Mouse (Mus musculus): Measurements from ENCODE around the gene Hsd3b4. TPM values are rescaled to one million over a fixed set of nuclear protein-coding genes. Genes with fewer than 3 reads are reported as not detected.
"Not testable (repeated sequence)": the region's sequence is repeated elsewhere in the genome, so short reads cannot be mapped to it uniquely, and the experiment has no call there.

Gene Hsd3b4
- polyA plus RNA-seq, 1 experiment from 2014 or later: not detected

DNA sequence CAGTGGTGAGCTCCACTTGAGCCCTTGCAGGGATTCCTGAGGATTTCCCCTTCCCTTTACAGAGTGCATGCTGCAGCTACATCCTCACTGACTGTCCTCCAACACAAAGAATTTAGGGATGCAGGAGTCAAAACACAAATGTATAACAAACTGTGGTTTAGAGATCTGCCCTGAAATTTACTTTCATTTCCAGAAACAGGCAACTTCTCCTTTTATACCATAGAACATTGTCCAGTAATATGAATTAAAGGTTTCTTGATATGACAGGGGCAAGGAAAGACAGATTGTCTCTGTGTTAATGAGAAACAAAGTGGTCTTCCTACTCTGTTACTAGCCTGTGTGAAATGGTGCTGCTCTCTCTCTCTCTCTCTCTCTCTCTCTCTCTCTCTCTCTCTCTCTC is 12.9 kb downstream of the Hsd3b4 start:
- H3K4me3 ChIP-seq (ENCODE audit: low read depth, low read length); H3K27ac ChIP-seq (ENCODE audit: low read depth, low read length); ATAC-seq (replicated peaks; ENCODE audit: low FRiP score); H3K36me3 ChIP-seq (ENCODE audit: control insufficient read depth, insufficient read depth, low read length); DNase-seq (ENCODE audit: low spot score); H3K27me3 ChIP-seq (ENCODE audit: control insufficient read depth, insufficient read depth, low read length); H3K4me2 ChIP-seq (ENCODE audit: low read depth, low read length, severe bottlenecking); H3K4me1 ChIP-seq (replicated peaks; ENCODE audit: control insufficient read depth, insufficient read depth, low read length); H3K9me3 ChIP-seq (ENCODE audit: control insufficient read depth, low read length); H3K9ac ChIP-seq (ENCODE audit: low read length): not testable (repeated sequence)

DNA sequence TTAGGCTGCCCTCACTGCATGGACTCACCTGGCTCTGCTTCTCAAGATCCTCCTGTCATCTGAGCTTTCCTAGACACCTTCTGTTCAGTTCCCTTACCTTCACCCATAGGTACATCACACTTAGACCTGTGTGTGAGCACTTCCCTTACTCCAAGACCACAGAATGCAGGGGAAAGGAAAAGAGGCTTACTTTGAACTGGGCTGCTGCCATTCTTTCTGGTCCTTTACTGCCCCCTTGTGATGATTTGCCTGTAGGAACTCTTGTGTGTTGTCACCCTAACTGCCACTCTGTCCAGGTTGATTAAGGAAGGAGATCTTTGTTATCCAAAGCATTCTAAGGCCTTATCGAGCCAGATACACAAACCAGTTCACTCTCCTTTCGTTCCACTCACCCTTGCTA is 13.6 kb downstream of the Hsd3b4 start:
- H3K4me1 ChIP-seq (replicated peaks; ENCODE audit: control insufficient read depth, insufficient read depth, low read length); H3K9me3 ChIP-seq (ENCODE audit: control insufficient read depth, low read length); H3K9ac ChIP-seq (ENCODE audit: low read length); H3K36me3 ChIP-seq (ENCODE audit: control insufficient read depth, insufficient read depth, low read length); H3K4me2 ChIP-seq (ENCODE audit: low read depth, low read length, severe bottlenecking); H3K27ac ChIP-seq (ENCODE audit: low read depth, low read length); H3K4me3 ChIP-seq (ENCODE audit: low read depth, low read length); DNase-seq (ENCODE audit: low spot score); H3K27me3 ChIP-seq (ENCODE audit: control insufficient read depth, insufficient read depth, low read length): not testable (repeated sequence)
- 0 out of 2 replicates have a peak, but pooled peaks have one; percentile 30 for ATAC-seq (replicated peaks; ENCODE audit: low FRiP score)
- WGBS: no CpG with 5 or more reads among the region's 2 CpGs

DNA sequence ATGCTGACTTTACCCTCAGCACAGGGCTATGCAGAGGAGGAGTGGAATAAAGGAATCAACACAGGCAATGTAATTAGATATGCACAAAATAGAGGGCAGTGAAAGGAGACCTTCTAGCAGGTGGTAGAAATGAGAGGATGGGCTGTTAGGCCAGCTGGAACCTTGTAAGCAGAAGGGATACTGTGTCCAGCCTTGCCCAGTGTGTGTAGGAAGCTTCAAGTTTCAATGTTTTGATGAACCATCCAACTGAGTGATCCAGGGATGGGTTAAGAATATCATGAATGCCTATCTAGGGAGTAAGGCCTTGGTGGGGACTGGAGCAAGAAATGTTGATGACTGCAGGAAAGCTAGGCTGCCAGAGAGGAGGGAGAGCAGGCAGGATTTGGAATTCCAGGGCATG is 15.3 kb downstream of the Hsd3b4 start:
- H3K36me3 ChIP-seq (ENCODE audit: control insufficient read depth, insufficient read depth, low read length); H3K27me3 ChIP-seq (ENCODE audit: control insufficient read depth, insufficient read depth, low read length); H3K4me1 ChIP-seq (replicated peaks; ENCODE audit: control insufficient read depth, insufficient read depth, low read length); ATAC-seq (replicated peaks; ENCODE audit: low FRiP score); H3K9me3 ChIP-seq (ENCODE audit: control insufficient read depth, low read length); H3K9ac ChIP-seq (ENCODE audit: low read length); H3K4me3 ChIP-seq (ENCODE audit: low read depth, low read length); DNase-seq (ENCODE audit: low spot score); H3K4me2 ChIP-seq (ENCODE audit: low read depth, low read length, severe bottlenecking); H3K27ac ChIP-seq (ENCODE audit: low read depth, low read length): not testable (repeated sequence)

DNA sequence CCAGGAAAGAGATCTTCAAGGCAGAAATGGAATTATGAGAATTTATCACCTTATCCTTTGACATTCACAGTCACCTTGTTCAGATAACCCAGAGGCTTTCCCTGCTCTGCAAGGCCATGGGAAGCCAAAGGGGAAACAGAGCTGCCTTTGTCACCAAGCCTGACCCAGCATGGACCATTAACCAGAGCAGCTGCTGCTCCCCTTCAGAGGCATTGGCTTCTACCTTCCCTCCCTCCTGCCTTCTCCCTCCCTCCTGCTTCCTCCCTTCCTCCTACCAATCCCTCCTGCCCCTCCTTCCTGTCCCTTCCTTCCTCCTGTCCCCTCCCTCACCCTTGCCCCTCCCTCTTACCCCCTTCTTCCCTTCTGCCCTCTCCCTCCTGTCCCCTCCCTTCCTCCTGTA is 16.1 kb downstream of the Hsd3b4 start:
- not testable (repeated sequence) for H3K9ac ChIP-seq (ENCODE audit: low read length)

DNA sequence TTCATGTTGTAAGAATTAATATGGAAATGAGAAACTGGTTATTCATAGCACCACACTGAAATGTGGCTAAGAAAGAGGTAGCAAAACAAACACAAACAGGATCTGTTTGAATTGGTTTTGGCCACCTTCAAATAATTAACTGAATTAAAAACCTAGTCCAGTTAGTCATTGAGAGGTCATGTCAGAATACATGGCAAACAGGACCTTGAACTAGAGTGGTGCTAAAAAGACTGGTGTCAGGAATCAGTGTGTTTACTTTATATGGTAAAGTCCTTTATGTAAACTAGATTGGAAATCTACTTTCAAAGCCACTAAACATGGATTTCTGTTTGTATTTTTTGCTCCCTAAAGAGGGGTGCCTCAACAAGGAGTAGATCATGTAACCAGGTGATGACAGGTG is 38.8 kb downstream of the Hsd3b4 start:
- H3K4me1 ChIP-seq (replicated peaks; ENCODE audit: control insufficient read depth, insufficient read depth, low read length); H3K4me2 ChIP-seq (ENCODE audit: low read depth, low read length, severe bottlenecking); H3K36me3 ChIP-seq (ENCODE audit: control insufficient read depth, insufficient read depth, low read length); DNase-seq (ENCODE audit: low spot score); H3K9ac ChIP-seq (ENCODE audit: low read length); H3K4me3 ChIP-seq (ENCODE audit: low read depth, low read length); H3K9me3 ChIP-seq (ENCODE audit: control insufficient read depth, low read length); H3K27me3 ChIP-seq (ENCODE audit: control insufficient read depth, insufficient read depth, low read length); ATAC-seq (replicated peaks; ENCODE audit: low FRiP score); H3K27ac ChIP-seq (ENCODE audit: low read depth, low read length): not testable (repeated sequence)

More for the DNA sequence above, 16.1 kb downstream of the Hsd3b4 start:
- not testable (repeated sequence) for H3K9me3 ChIP-seq (ENCODE audit: control insufficient read depth, low read length); H3K4me2 ChIP-seq (ENCODE audit: low read depth, low read length, severe bottlenecking); H3K27me3 ChIP-seq (ENCODE audit: control insufficient read depth, insufficient read depth, low read length); H3K4me3 ChIP-seq (ENCODE audit: low read depth, low read length); ATAC-seq (replicated peaks; ENCODE audit: low FRiP score); H3K4me1 ChIP-seq (replicated peaks; ENCODE audit: control insufficient read depth, insufficient read depth, low read length); H3K27ac ChIP-seq (ENCODE audit: low read depth, low read length); DNase-seq (ENCODE audit: low spot score); H3K36me3 ChIP-seq (ENCODE audit: control insufficient read depth, insufficient read depth, low read length)

DNA sequence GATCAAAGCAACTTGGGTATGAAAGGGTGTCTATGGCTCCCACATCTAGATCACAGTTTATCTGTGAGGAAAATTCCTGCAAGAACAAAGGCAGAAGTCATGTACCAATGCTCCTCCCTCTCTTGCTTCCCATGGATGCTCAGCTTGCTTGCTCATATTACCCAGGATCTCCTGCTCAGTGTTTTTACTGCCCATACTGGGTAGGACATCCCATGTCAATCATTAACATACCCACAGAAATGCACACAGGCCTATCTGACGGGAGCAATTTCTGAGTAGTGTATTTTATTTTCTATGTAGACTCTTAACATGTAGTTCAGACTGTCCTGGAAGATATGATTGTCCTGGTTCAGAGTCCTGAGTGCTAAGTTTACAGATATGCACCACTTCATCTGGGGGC is 39.3 kb downstream of the Hsd3b4 start:
- H3K4me2 ChIP-seq (ENCODE audit: low read depth, low read length, severe bottlenecking); DNase-seq (ENCODE audit: low spot score); H3K36me3 ChIP-seq (ENCODE audit: control insufficient read depth, insufficient read depth, low read length); H3K4me1 ChIP-seq (replicated peaks; ENCODE audit: control insufficient read depth, insufficient read depth, low read length); H3K4me3 ChIP-seq (ENCODE audit: low read depth, low read length); ATAC-seq (replicated peaks; ENCODE audit: low FRiP score); H3K27ac ChIP-seq (ENCODE audit: low read depth, low read length); H3K9ac ChIP-seq (ENCODE audit: low read length); H3K27me3 ChIP-seq (ENCODE audit: control insufficient read depth, insufficient read depth, low read length); H3K9me3 ChIP-seq (ENCODE audit: control insufficient read depth, low read length): not testable (repeated sequence)
- WGBS: no CpG with 5 or more reads among the region's 1 CpGs

DNA sequence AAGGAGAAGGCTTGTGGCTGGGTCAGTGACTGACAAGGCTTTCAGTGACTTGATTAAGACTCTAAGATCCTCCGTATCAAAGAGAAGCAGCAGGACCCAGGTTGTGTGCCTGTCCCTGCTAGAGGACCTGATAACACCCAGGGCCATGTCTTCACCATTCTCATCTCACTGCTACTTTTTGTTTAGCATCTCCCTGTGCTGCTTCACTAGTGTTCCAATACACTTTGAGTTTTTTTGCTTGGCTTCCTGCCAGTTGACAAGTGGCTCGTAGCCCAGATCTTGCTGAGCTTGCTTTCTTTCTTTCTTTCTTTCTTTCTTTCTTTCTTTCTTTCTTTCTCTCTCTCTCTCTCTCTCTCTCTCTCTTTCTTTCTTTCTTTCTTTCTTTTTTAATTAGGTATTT is 41.0 kb downstream of the Hsd3b4 start:
- H3K9ac ChIP-seq (ENCODE audit: low read length); H3K27ac ChIP-seq (ENCODE audit: low read depth, low read length); ATAC-seq (replicated peaks; ENCODE audit: low FRiP score); H3K9me3 ChIP-seq (ENCODE audit: control insufficient read depth, low read length); DNase-seq (ENCODE audit: low spot score); H3K36me3 ChIP-seq (ENCODE audit: control insufficient read depth, insufficient read depth, low read length); H3K4me3 ChIP-seq (ENCODE audit: low read depth, low read length); H3K27me3 ChIP-seq (ENCODE audit: control insufficient read depth, insufficient read depth, low read length); H3K4me1 ChIP-seq (replicated peaks; ENCODE audit: control insufficient read depth, insufficient read depth, low read length); H3K4me2 ChIP-seq (ENCODE audit: low read depth, low read length, severe bottlenecking): not testable (repeated sequence)
- WGBS: no CpG with 5 or more reads among the region's 2 CpGs

DNA sequence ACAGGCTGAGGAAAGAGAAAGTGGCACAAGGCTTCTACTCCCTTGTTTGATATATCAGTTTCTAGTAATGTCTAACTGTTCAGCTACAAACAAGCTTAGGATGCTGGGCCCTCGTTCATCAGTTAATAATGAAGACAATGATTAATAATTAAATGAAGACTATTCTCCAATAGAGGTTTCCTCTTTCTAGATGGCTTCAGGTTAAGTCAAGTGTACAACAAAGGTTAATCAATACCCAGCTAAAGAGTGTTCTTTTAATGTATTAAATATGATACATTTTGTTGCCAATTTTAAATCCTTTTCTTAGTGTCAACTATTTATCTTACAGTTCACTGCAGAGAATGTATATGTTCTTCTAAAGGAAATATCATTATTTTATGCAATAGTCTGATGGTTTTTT is 53.3 kb downstream of the Hsd3b4 start, which contains the start of gene Gm4450:
TSS of gene Gm4450 (minus strand) at position 101 of the 400 bp plus-strand sequence.
- H3K27ac ChIP-seq (ENCODE audit: low read depth, low read length); H3K36me3 ChIP-seq (ENCODE audit: control insufficient read depth, insufficient read depth, low read length); H3K4me3 ChIP-seq (ENCODE audit: low read depth, low read length); H3K9ac ChIP-seq (ENCODE audit: low read length); H3K4me2 ChIP-seq (ENCODE audit: low read depth, low read length, severe bottlenecking); H3K9me3 ChIP-seq (ENCODE audit: control insufficient read depth, low read length); DNase-seq (ENCODE audit: low spot score); H3K4me1 ChIP-seq (replicated peaks; ENCODE audit: control insufficient read depth, insufficient read depth, low read length); ATAC-seq (replicated peaks; ENCODE audit: low FRiP score); H3K27me3 ChIP-seq (ENCODE audit: control insufficient read depth, insufficient read depth, low read length): not testable (repeated sequence)
- no CpG with 5 or more reads among the region's 1 CpGs for WGBS

DNA sequence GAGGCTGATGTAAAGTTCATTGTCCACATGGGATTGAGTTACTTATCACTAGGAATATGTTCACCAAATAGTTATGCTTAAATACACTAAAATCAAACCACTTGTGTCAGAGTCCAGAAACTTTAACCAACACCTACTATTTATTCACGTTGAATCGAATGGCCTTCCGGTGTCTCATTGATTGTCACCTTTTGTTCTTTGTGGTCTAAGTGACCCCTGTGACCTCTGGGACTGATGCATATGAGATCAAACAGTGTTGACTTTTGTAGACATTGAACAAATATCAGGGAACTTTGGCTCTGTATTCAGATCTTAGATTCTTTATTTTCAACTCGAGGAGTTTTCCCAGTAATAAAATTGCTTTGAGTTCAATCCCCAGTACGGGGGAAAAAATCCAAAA is 56.5 kb downstream of the Hsd3b4 start:
- H3K4me2 ChIP-seq (ENCODE audit: low read depth, low read length, severe bottlenecking); ATAC-seq (replicated peaks; ENCODE audit: low FRiP score); H3K4me1 ChIP-seq (replicated peaks; ENCODE audit: control insufficient read depth, insufficient read depth, low read length); DNase-seq (ENCODE audit: low spot score); H3K27ac ChIP-seq (ENCODE audit: low read depth, low read length); H3K36me3 ChIP-seq (ENCODE audit: control insufficient read depth, insufficient read depth, low read length); H3K27me3 ChIP-seq (ENCODE audit: control insufficient read depth, insufficient read depth, low read length); H3K4me3 ChIP-seq (ENCODE audit: low read depth, low read length); H3K9me3 ChIP-seq (ENCODE audit: control insufficient read depth, low read length); H3K9ac ChIP-seq (ENCODE audit: low read length): not testable (repeated sequence)
- 84% methylated on average over 5 of the region's 5 CpGs for WGBS
